Mouse (Mus musculus): ENCODE results near the gene Dazap1. TPM values are rescaled to one million over a fixed set of nuclear protein-coding genes. Genes with fewer than 3 reads are reported as not detected.

Gene Dazap1
- polyA plus RNA-seq, 1 experiment from 2014 or later = 31.5 TPM

DNA sequence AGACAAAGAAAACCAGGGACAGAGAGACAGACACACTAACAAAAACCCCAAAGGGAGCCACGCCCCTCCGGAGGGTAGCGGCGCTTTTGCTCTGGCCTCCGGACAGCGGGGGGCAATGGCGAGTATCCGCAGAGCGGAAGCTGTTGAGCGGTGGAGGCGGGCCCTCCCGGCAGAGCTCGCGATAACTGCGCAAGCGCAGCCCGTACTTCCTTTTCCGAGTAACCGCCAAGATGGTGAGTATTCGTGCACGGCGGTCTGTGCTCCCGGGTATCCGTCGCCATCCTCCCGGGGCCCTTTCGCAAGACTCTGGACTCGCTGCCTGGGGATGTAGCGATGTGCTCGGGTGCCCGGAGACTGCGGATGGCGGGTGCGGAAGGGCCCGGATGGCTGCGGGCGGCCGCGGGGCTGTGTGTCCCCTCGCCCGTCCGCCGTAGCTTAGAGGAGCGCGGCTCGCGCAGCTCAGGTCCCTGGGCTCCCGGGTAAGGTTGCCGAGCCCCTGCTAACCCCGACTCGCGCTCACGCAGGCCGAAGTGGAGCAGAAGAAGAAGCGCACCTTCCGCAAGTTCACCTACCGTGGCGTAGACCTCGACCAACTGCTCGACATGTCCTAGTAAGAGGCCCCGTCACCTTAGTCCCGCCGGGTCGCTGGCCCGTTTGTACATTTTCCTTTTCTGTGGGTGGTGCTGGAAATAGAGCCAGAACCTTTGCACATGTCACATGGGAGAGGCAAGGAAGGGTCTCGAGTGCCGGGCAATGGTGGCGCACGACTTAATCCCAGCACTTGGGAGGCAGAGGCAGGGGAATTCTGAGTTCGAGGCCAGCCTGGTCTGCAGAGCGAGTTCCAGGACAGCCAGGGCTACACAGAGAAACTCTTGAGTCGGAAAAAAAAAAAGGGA lies 31.2 kb downstream of the Dazap1 start, which contains the start of gene Rps15:
Gene Rps15, plus strand, starts transcription at position 203 of the 896 bp plus-strand sequence.
- WGBS = under 1% methylated on average over 72 of the region's 72 CpGs
- peak within 1 kb of the TSS; percentile 95 for H3K9ac ChIP-seq
- ATAC-seq (replicated peaks; ENCODE audit: insufficient number of reproducible peaks, insufficient read depth, low FRiP score, low read depth) = peak; percentile 92
- H3K36me3 ChIP-seq = peaks cover 28% of the 10 kb centered on the region
- H3K9me3 ChIP-seq (replicated peaks) = no peaks in the 10 kb centered on the region
- peaks cover 11% of the 10 kb centered on the region for H3K27me3 ChIP-seq
- H3K4me1 ChIP-seq (replicated peaks) = peaks cover 39% of the 10 kb centered on the region
- H3K4me3 ChIP-seq = peak within 1 kb of the TSS; percentile 83
- peak within 1 kb of the TSS; percentile 78 for H3K4me2 ChIP-seq
- H3K27ac ChIP-seq = peak within 1 kb of the TSS; percentile 83

DNA sequence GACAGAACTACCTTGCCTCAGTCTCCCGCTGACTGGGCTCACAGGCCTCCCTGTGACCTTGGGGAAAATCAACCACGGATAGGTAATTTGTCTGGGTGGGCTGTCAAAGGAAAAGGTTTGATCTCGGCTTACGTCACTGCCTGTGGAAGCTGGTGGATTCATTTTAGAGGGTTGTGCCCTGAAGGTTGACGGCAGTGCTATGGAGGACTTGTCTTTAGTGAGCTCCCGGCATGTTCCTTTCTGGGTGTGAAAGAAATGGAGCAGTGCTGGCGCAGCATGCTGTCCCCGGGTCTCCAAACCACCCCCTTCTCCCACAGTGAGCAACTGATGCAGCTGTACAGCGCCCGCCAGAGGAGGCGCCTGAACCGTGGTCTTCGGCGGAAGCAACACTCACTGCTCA lies 32.0 kb downstream of the Dazap1 start:
- 24% methylated on average over 14 of the region's 14 CpGs for WGBS
- H3K4me2 ChIP-seq = peak overlapping the region; percentile 78

GRCm38 (mm10) chr10:80294311-80294710 lies 33.0 kb downstream of the Dazap1 start:
- Histone ChIP-seq H3K4me2 (no peak overlapping the region), H3K4me3 (no peak overlapping the region), H3K27ac (no peak overlapping the region), H3K9me3 (replicated peaks) (no peaks in the 10 kb centered on the region), H3K36me3 (peaks cover 15% of the 10 kb centered on the region; the same call in 1 of the 2 replicates), H3K9ac (no peak overlapping the region), H3K4me1 (replicated peaks) (peaks cover 40% of the 10 kb centered on the region), H3K27me3 (peaks cover 29% of the 10 kb centered on the region)
- ATAC-seq (replicated peaks; ENCODE audit: insufficient number of reproducible peaks, insufficient read depth, low FRiP score, low read depth) = no peak
- WGBS = 64% methylated on average over 4 of the region's 4 CpGs

More for the DNA sequence above, 32.0 kb downstream of the Dazap1 start:
- H3K36me3 ChIP-seq = peaks cover 21% of the 10 kb centered on the region; the same call in 1 of the 2 replicates
- peak overlapping the region; percentile 83 for H3K27ac ChIP-seq
- peak overlapping the region; percentile 83 for H3K4me3 ChIP-seq
- H3K4me1 ChIP-seq (replicated peaks) = peaks cover 40% of the 10 kb centered on the region
- ATAC-seq (replicated peaks; ENCODE audit: insufficient number of reproducible peaks, insufficient read depth, low FRiP score, low read depth) = no peak
- no peaks in the 10 kb centered on the region for H3K9me3 ChIP-seq (replicated peaks)
- peak overlapping the region; percentile 95 for H3K9ac ChIP-seq
- H3K27me3 ChIP-seq = peaks cover 19% of the 10 kb centered on the region

DNA sequence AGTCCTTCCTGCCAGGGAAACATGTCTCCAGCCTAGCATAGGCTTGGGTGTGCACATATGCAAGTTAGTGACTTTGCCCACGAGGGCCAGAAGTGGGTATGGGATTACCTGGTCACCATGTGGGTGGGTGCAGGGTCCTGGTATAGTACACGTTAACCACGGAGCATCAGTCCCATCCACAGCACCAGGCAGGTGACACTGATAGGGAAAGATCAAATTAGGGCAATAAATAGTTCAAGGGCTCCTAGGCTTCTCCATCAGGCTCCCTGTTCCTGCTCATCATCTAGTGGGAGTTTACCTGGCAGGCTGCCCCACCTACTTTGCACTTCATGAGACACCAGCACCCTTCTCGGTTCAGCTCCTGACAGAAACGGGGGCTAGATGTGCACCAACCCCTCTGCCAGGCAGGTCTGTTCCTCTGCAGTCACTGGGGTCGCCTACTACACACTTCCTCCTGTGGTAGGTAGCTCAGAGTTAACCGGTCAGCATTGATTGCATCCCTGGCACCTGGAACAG lies 33.6 kb downstream of the Dazap1 start:
- no peak overlapping the region for H3K27ac ChIP-seq
- H3K4me3 ChIP-seq = no peak overlapping the region
- no peak for ATAC-seq (replicated peaks; ENCODE audit: insufficient number of reproducible peaks, insufficient read depth, low FRiP score, low read depth)
- H3K36me3 ChIP-seq = peaks cover 15% of the 10 kb centered on the region; the same call in 1 of the 2 replicates
- no peak overlapping the region for H3K4me2 ChIP-seq
- no peak overlapping the region for H3K9ac ChIP-seq
- 47% methylated on average over 7 of the region's 7 CpGs for WGBS
- H3K4me1 ChIP-seq (replicated peaks) = peaks cover 40% of the 10 kb centered on the region
- H3K9me3 ChIP-seq (replicated peaks) = no peaks in the 10 kb centered on the region
- H3K27me3 ChIP-seq = peaks cover 34% of the 10 kb centered on the region

DNA sequence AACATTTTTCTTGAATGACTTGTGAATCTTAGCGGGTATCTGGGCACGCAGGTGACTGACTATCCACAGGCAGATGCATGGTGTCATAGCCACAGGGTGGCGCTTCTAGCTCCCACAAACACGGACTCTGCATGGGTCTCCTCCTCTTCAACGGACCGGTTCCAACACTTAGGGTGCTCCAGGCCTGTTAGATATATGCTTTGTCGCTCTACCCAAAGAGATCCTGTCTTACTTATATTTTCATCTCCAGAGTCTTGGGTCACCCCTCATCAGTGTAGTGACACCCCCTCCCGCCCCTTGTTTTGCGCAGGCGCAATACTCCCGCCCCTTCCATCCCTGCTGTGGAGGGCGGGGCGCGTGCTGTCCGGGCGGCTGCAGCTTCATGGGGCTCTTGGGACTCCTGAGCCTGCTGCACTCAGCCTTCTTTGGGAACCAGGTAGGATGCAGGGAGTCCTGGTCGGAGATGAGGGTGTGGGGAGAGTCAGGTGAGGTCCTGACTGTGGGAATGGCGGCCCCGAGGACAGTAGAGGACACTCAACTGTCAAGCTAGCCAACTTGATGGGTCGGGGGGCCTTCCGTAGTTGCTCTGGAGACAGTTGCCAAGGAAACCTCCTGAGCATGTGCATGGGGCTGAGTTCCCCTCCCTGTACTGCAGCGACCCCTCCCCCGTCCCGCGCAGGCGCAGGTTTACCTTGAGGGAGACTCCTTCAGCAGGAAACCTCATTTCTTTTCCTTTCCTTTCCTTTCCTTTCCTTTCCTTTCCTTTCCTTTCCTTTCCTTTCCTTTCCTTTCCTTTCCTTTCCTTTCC lies 34.5 kb downstream of the Dazap1 start, which contains the start of gene Apc2:
Gene Apc2, plus strand, starts transcription at position 360 of the 808 bp plus-strand sequence.
- Histone ChIP-seq H3K4me2 (peak within 1 kb of the TSS; percentile 84), H3K4me3 (peak within 1 kb of the TSS; percentile 52), H3K27me3 (peaks cover 44% of the 10 kb centered on the region), H3K36me3 (peaks cover 15% of the 10 kb centered on the region; the same call in 1 of the 2 replicates), H3K4me1 (replicated peaks) (peaks cover 40% of the 10 kb centered on the region), H3K9me3 (replicated peaks) (no peaks in the 10 kb centered on the region), H3K27ac (peak within 1 kb of the TSS; percentile 17; the same call in 1 of the 2 replicates), H3K9ac (peak within 1 kb of the TSS; percentile 57)
- peak; percentile 27; the same call in 1 of the 2 replicates for ATAC-seq (replicated peaks; ENCODE audit: insufficient number of reproducible peaks, insufficient read depth, low FRiP score, low read depth)
- WGBS = 3% methylated on average over 26 of the region's 26 CpGs

DNA sequence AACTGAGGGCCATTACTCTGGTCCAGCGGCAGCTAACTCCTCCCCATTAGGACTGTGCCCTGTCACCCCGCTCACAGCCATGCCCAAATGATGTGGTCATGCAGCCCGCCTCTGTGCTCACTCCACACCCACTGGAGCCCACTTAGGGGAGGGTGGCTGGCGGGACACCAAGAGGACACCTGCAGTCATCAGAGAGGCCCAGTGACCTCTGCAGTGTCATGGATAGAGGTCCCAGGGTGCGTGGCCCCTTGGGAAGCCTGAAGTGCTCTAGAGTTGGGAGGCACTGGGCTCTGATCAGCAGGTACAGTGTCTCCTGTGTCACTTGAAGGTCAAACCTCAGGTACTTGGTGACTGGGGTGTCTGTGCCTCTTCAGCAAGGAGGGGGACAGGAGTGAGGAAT lies 35.5 kb downstream of the Dazap1 start:
- Histone ChIP-seq H3K36me3 (peaks cover 15% of the 10 kb centered on the region; the same call in 1 of the 2 replicates), H3K27ac (no peak overlapping the region), H3K9me3 (replicated peaks) (no peaks in the 10 kb centered on the region), H3K4me1 (replicated peaks) (peaks cover 38% of the 10 kb centered on the region), H3K9ac (no peak overlapping the region), H3K4me3 (0 out of 2 replicates have a peak overlapping the region, but pooled peaks have one; percentile 52), H3K27me3 (peaks cover 54% of the 10 kb centered on the region), H3K4me2 (0 out of 2 replicates have a peak overlapping the region, but pooled peaks have one; percentile 84)
- ATAC-seq (replicated peaks; ENCODE audit: insufficient number of reproducible peaks, insufficient read depth, low FRiP score, low read depth) = no peak
- 76% methylated on average over 5 of the region's 5 CpGs for WGBS

GRCm38 (mm10) chr10:80297526-80298133 lies 36.3 kb downstream of the Dazap1 start:
- peaks cover 62% of the 10 kb centered on the region for H3K27me3 ChIP-seq

GRCm38 (mm10) chr10:80298571-80299281 lies 37.4 kb downstream of the Dazap1 start:
- 8% methylated on average over 26 of the region's 26 CpGs for WGBS
- H3K9ac ChIP-seq = no peak overlapping the region
- no peak overlapping the region for H3K27ac ChIP-seq
- H3K9me3 ChIP-seq (replicated peaks) = no peaks in the 10 kb centered on the region
- peak overlapping the region; percentile 21 for H3K4me3 ChIP-seq
- peaks cover 10% of the 10 kb centered on the region; the same call in 1 of the 2 replicates for H3K36me3 ChIP-seq
- peaks cover 37% of the 10 kb centered on the region for H3K4me1 ChIP-seq (replicated peaks)
- no peak overlapping the region for H3K4me2 ChIP-seq
- no peak for ATAC-seq (replicated peaks; ENCODE audit: insufficient number of reproducible peaks, insufficient read depth, low FRiP score, low read depth)
- peaks cover 70% of the 10 kb centered on the region for H3K27me3 ChIP-seq

More at GRCm38 (mm10) chr10:80297526-80298133, 36.3 kb downstream of the Dazap1 start:
- Histone ChIP-seq H3K36me3 (peaks cover 15% of the 10 kb centered on the region; the same call in 1 of the 2 replicates), H3K27ac (no peak overlapping the region), H3K4me2 (no peak overlapping the region), H3K9ac (no peak overlapping the region), H3K9me3 (replicated peaks) (no peaks in the 10 kb centered on the region), H3K4me1 (replicated peaks) (peaks cover 43% of the 10 kb centered on the region), H3K4me3 (no peak overlapping the region)
- 56% methylated on average over 8 of the region's 8 CpGs for WGBS
- ATAC-seq (replicated peaks; ENCODE audit: insufficient number of reproducible peaks, insufficient read depth, low FRiP score, low read depth) = no peak

DNA sequence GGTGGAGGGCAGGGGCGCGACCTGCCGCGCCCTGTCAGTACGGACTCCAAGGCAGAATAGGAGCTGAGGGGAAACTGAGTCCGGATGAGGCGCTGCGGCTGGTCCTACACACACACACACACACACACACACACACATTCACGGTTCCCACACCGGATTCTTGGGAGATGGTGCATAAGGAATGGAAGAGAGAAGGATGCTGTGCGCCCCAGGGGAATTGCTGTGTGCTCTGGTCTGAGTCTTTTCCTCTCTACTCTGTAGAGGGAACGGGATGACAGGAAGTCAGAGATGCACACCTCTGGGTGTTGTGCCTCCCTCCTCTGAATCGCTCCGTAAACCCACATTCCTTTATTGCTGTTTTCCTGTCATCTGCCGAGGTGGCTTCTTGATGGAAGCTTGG lies 38.0 kb downstream of the Dazap1 start:
- Histone ChIP-seq H3K4me1 (replicated peaks) (peaks cover 33% of the 10 kb centered on the region), H3K27me3 (peaks cover 76% of the 10 kb centered on the region), H3K9me3 (replicated peaks) (no peaks in the 10 kb centered on the region), H3K4me2 (no peak overlapping the region), H3K27ac (no peak overlapping the region), H3K4me3 (peak overlapping the region; percentile 21), H3K36me3 (peaks cover 4% of the 10 kb centered on the region; the same call in 1 of the 2 replicates), H3K9ac (no peak overlapping the region)
- ATAC-seq (replicated peaks; ENCODE audit: insufficient number of reproducible peaks, insufficient read depth, low FRiP score, low read depth) = no peak
- WGBS = 13% methylated on average over 15 of the region's 15 CpGs

DNA sequence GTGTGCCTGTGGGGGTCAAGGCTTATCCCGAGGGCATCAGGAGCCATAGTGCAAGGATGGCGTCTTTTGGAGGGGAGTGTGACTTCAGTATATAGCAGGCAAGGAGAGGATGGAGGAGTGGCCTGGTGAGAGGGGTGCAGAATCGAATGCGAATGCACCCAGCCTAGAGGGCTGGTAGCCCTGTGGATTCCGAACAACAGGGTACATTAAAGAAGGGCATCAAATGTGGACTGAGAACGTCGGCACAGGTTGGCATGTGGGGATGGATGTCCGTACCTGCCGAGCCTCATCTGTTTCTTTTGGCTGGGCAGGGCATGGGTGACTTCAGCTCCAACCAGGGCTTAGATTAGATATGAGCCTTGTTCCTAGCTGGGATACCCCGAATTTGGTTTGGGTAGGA lies 38.5 kb downstream of the Dazap1 start:
- ATAC-seq (replicated peaks; ENCODE audit: insufficient number of reproducible peaks, insufficient read depth, low FRiP score, low read depth) = no peak
- H3K4me3 ChIP-seq = no peak overlapping the region
- no peaks in the 10 kb centered on the region for H3K36me3 ChIP-seq
- H3K4me2 ChIP-seq = no peak overlapping the region
- H3K27ac ChIP-seq = no peak overlapping the region
- no peak overlapping the region for H3K9ac ChIP-seq
- WGBS = 48% methylated on average over 10 of the region's 10 CpGs
- no peaks in the 10 kb centered on the region for H3K9me3 ChIP-seq (replicated peaks)
- H3K27me3 ChIP-seq = peaks cover 81% of the 10 kb centered on the region
- peaks cover 33% of the 10 kb centered on the region for H3K4me1 ChIP-seq (replicated peaks)

Data from heart, embryonic 15.5 days (tissue).